Mouse (Mus musculus): Measurements from ENCODE around the gene Actr8. TPM values are rescaled to one million over a fixed set of nuclear protein-coding genes. Genes with fewer than 3 reads are reported as not detected.
A peak's percentile ranks its signal among the peaks of the same experiment; 100 is the strongest.

Gene Actr8
- total and polyA plus RNA-seq, 2 experiments from 2014 or later: 40.0 to 51.3 TPM

DNA sequence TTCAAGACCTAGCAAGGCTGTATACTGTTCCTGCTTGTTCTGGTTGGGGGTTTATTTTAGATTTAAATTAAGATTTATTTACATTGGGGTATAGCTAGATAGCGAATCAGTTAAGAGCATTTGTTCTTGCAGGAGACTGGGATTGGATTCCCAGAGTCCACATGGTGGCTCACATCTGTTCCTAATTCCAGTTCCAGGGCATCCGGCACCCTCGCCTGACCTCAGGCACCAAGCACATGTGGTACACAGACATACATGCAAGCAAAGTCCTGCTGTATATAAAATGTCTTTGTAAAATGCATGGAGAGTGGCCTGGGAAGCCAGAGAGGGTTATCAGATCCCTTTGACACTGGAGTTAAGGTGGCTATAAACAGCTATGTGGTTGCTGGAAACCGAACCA is 16.8 kb downstream of the Actr8 start:
- Histone ChIP-seq H3K9ac (replicated peaks; ENCODE audit: low read length) (no peak overlapping the region), H3K27me3 (ENCODE audit: insufficient read depth, low read length) (no peaks in the 10 kb centered on the region), H3K4me3 (ENCODE audit: low read length) (no peak overlapping the region), H3K36me3 (ENCODE audit: insufficient read depth, low read length) (peaks cover 59% of the 10 kb centered on the region), H3K4me1 (ENCODE audit: insufficient read depth, low read length) (no peaks in the 10 kb centered on the region), H3K4me2 (ENCODE audit: low read depth, low read length) (no peak overlapping the region), H3K27ac (no peak overlapping the region), H3K9me3 (ENCODE audit: low read length) (no peaks in the 10 kb centered on the region)
- TF ChIP-seq CTCF (IDR thresholded peaks at IDR 0.05; ENCODE audit: low read depth): no peak
- 88% methylated on average over 4 of the region's 4 CpGs for WGBS
- DNase-seq (ENCODE audit: low spot score): no peak
- no peak for ATAC-seq

- WGBS: 94% methylated on average over 11 of the region's 11 CpGs
- Histone ChIP-seq H3K9ac (replicated peaks; ENCODE audit: low read length) (no peak overlapping the region), H3K36me3 (ENCODE audit: insufficient read depth, low read length) (peaks cover 48% of the 10 kb centered on the region)
These were observed 18.0 kb downstream of the Actr8 start for GRCm38 (mm10) chr14:29996000-29996751.

DNA sequence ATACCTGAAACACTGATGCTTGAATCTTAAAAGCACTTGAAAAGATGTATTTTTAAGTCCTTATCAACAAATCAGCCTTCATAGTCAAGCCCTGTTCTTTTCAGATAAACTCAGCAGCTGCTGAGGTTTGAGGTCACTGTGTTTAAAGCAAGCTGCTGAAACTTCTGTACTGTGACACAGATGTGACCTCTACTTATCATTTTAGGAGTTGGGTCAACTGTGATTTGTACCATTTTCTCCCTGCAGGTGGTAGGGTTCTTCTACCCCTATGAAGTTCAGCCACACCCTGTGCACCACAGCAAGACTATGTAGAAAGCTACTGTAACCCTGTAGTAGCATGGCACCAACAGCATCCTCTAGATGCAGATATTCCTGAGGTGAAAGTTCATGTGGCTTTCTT is 19.2 kb downstream of the Actr8 start:
- no peak overlapping the region for H3K27ac ChIP-seq
- no peak overlapping the region for H3K4me2 ChIP-seq (ENCODE audit: low read depth, low read length)
- H3K9me3 ChIP-seq (ENCODE audit: low read length): no peaks in the 10 kb centered on the region
- H3K9ac ChIP-seq (replicated peaks; ENCODE audit: low read length): no peak overlapping the region
- ATAC-seq: no peak
- H3K4me1 ChIP-seq (ENCODE audit: insufficient read depth, low read length): no peaks in the 10 kb centered on the region
- DNase-seq (ENCODE audit: low spot score): no peak
- H3K27me3 ChIP-seq (ENCODE audit: insufficient read depth, low read length): no peaks in the 10 kb centered on the region
- TF ChIP-seq CTCF (IDR thresholded peaks at IDR 0.05; ENCODE audit: low read depth): no peak
- H3K36me3 ChIP-seq (ENCODE audit: insufficient read depth, low read length): peaks cover 39% of the 10 kb centered on the region
- H3K4me3 ChIP-seq (ENCODE audit: low read length): no peak overlapping the region

More at GRCm38 (mm10) chr14:29996000-29996751, 18.0 kb downstream of the Actr8 start:
- no peaks in the 10 kb centered on the region for H3K27me3 ChIP-seq (ENCODE audit: insufficient read depth, low read length)
- H3K4me2 ChIP-seq (ENCODE audit: low read depth, low read length): no peak overlapping the region
- ATAC-seq (no peak), DNase-seq (ENCODE audit: low spot score) (no peak)
- no peaks in the 10 kb centered on the region for H3K9me3 ChIP-seq (ENCODE audit: low read length)
- no peaks in the 10 kb centered on the region for H3K4me1 ChIP-seq (ENCODE audit: insufficient read depth, low read length)
- no peak overlapping the region for H3K4me3 ChIP-seq (ENCODE audit: low read length)
- no peak for TF ChIP-seq CTCF (IDR thresholded peaks at IDR 0.05; ENCODE audit: low read depth)
- H3K27ac ChIP-seq: no peak overlapping the region

DNA sequence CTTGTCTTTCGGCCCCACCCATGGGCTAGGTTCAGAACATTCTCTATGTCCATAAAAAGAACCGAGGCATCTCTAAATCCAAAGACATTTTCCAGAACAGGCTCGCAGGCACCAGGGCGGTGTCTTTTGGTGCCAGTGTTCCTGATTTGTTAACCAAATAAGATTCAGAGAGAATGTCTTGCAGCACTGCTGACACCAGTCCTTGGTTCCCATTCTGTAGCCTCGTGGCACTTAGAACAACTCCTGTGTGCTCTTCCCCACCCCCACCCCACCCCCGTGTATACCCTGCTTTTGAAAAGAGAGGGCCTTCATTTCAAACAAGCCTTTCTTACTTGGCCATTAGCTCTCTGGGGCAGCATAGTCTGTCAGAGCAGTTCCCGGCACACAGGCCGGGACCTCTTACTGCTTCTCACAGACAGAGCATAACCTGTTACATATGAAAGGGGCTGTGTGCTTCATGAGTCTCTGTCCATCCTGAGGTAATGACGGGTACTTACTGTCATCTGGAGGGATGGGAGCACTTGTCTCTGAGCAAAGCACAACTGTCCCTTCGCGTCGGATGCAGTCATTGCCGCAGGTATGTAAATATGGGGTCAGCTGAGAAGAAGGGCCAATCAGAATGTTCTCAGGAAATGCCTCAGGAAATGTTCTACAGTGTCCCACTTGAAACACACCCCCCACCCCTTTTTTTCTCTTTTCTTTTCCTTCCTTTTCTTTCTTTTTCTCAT is 20.8 kb downstream of the Actr8 start:
- no peak for TF ChIP-seq CTCF (IDR thresholded peaks at IDR 0.05; ENCODE audit: low read depth)
- DNase-seq (ENCODE audit: low spot score) (no peak), ATAC-seq (no peak; the same call in 1 of the 2 replicates)
- 73% methylated on average over 13 of the region's 13 CpGs for WGBS
- no peaks in the 10 kb centered on the region for H3K27me3 ChIP-seq (ENCODE audit: insufficient read depth, low read length)
- no peak overlapping the region for H3K4me3 ChIP-seq (ENCODE audit: low read length)
- H3K9me3 ChIP-seq (ENCODE audit: low read length): no peaks in the 10 kb centered on the region
- peaks cover 26% of the 10 kb centered on the region for H3K36me3 ChIP-seq (ENCODE audit: insufficient read depth, low read length)
- H3K4me1 ChIP-seq (ENCODE audit: insufficient read depth, low read length): no peaks in the 10 kb centered on the region
- H3K4me2 ChIP-seq (ENCODE audit: low read depth, low read length): no peak overlapping the region
- no peak overlapping the region for H3K27ac ChIP-seq
- H3K9ac ChIP-seq (replicated peaks; ENCODE audit: low read length): no peak overlapping the region

GRCm38 (mm10) chr14:29999475-29999811 is 21.3 kb downstream of the Actr8 start:
- no peak for DNase-seq (ENCODE audit: low spot score)
- Histone ChIP-seq H3K27ac (no peak overlapping the region), H3K9ac (replicated peaks; ENCODE audit: low read length) (no peak overlapping the region), H3K36me3 (ENCODE audit: insufficient read depth, low read length) (peaks cover 21% of the 10 kb centered on the region), H3K4me2 (ENCODE audit: low read depth, low read length) (no peak overlapping the region), H3K4me1 (ENCODE audit: insufficient read depth, low read length) (no peaks in the 10 kb centered on the region), H3K9me3 (ENCODE audit: low read length) (no peaks in the 10 kb centered on the region), H3K4me3 (ENCODE audit: low read length) (no peak overlapping the region), H3K27me3 (ENCODE audit: insufficient read depth, low read length) (no peaks in the 10 kb centered on the region)
- no peak for ATAC-seq
- TF ChIP-seq CTCF (IDR thresholded peaks at IDR 0.05; ENCODE audit: low read depth): no peak
- WGBS: 81% methylated on average over 3 of the region's 3 CpGs

DNA sequence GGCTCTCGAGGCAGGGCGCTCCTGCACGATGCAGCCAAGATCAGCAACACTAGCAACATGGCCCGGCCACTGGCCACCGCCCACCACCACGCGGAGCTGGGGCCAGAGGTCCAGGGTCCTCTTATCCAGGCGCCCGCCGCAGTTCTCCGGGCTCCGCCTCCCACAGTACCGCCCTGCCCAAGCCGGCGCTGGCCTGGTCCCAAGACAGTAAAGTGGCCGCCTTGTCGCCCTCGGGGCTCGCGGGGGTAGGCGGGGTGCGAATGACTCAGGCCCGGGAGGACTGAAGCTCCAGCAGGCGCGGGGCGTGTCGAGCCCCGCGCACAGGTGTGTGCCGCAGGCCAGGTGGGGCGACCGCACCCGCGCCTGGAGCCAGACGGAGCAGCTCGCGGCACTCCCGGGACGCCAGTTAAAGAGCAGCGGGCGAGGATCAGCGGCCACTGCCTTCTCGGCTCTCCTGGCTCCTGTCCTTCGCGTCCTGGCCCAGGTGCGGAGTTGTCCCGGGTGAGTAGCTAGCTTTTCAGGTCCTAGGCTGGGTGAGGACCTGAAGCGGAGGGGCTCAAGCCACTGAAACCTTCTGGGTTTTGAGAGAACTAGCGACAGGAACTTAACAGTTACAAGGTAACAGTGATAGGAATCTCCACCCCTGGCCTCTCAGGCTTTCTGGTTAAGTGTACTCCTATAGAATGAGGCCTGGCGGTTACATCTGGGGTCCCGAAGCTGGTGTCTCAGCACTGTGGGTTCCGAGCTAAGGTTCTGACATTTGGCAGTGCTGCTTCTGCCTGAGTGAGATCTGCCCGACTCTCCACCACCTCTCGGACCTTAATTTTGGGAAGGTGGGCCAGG is 30.8 kb downstream of the Actr8 start, which contains the start of the genes Il17rb and Chdh:
Gene Il17rb (minus strand): TSS at position 164 of the 843 bp plus-strand sequence.
Gene Chdh (plus strand): TSS at position 291 of the 843 bp plus-strand sequence.
- H3K9ac ChIP-seq (replicated peaks; ENCODE audit: low read length): peak within 1 kb of the TSS; percentile 53
- ATAC-seq: peak; percentile 44
- H3K27me3 ChIP-seq (ENCODE audit: insufficient read depth, low read length): no peaks in the 10 kb centered on the region
- TF ChIP-seq CTCF (IDR thresholded peaks at IDR 0.05; ENCODE audit: low read depth): no peak
- peak; percentile 48 for DNase-seq (ENCODE audit: low spot score)
- peak within 1 kb of the TSS; percentile 96 for H3K4me2 ChIP-seq (ENCODE audit: low read depth, low read length)
- no peaks in the 10 kb centered on the region for H3K36me3 ChIP-seq (ENCODE audit: insufficient read depth, low read length)
- peaks cover 8% of the 10 kb centered on the region for H3K4me1 ChIP-seq (ENCODE audit: insufficient read depth, low read length)
- H3K27ac ChIP-seq: no peak within 1 kb of the TSS
- H3K9me3 ChIP-seq (ENCODE audit: low read length): no peaks in the 10 kb centered on the region
- H3K4me3 ChIP-seq (ENCODE audit: low read length): peak within 1 kb of the TSS; percentile 42
- WGBS: 10% methylated on average over 51 of the region's 54 CpGs
